Mouse (Mus musculus) liver, adult 2 months (tissue): ENCODE results near the gene Ano7.

ENCODE experiments used
- CTCF ChIP-seq: fragments of 200-500 bp; IDR thresholded peaks from 2 replicates; pipeline ENCODE4 v1.5.1; 2011; ENCODE audit warnings: low read depth, low read length, control low read depth
- POLR2A ChIP-seq: fragments of 200-500 bp; IDR thresholded peaks from 2 replicates; pipeline ENCODE4 v1.6.1; 2011; ENCODE audit warnings: low read length, control low read depth; ENCODE audit not compliant: insufficient read depth; ENCODE audit errors: extremely low read depth

- TF ChIP-seq CTCF (no peak), POLR2A (no peak)
Observed at GRCm38 (mm10) chr1:93432087-93432486, 58.4 kb downstream of the Ano7 start.
